Mouse (Mus musculus): ENCODE measurements around the gene Pdgfb. TPM values are rescaled to one million over a fixed set of nuclear protein-coding genes. Genes with fewer than 3 reads are reported as not detected.
A peak's percentile ranks its signal among the peaks of the same experiment; 100 is the strongest.

Pdgfb gene
- polyA plus RNA-seq, 1 experiment from 2014 or later: 3.1 TPM

DNA sequence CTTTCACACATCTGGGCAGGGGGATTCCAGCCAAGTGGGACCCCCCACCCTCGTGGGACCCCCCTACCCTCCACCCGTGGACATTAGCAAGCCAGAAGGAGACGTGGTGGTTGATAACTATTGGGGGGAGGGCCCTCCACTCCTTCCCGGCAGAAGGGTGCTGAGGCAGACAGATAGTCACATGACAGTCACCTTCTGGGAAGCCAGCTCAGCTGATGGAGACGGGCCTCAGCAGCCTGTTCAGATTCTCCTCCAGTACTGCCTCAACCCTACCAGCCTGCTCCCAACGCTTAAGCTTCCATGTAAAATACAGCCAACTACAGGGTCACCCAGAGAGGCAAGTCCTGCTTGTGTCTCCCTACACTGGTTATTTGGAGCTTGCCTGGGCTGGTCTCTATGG is 3.6 kb downstream of the Pdgfb start:
- Histone ChIP-seq H3K9ac (ENCODE audit: low read length) (no peak overlapping the region), H3K27ac (replicated peaks) (no peak overlapping the region), H3K36me3 (ENCODE audit: control insufficient read depth, insufficient read depth, low read length) (no peaks in the 10 kb centered on the region), H3K27me3 (ENCODE audit: control insufficient read depth, insufficient read depth, low read length) (0 out of 2 replicates have a peak, but pooled peaks cover 4% of the 10 kb centered on the region), H3K9me3 (ENCODE audit: control insufficient read depth, low read length) (no peaks in the 10 kb centered on the region), H3K4me3 (ENCODE audit: low read depth, low read length) (peak overlapping the region; percentile 70; the same call in 1 of the 2 replicates), H3K4me2 (replicated peaks; ENCODE audit: low read depth) (peak overlapping the region; percentile 97), H3K4me1 (replicated peaks; ENCODE audit: control insufficient read depth, insufficient read depth) (peaks cover 5% of the 10 kb centered on the region; the same call in 1 of the 2 replicates)
- DNase-seq (ENCODE audit: low spot score): no peak
- TF ChIP-seq EP300 (optimal IDR thresholded peaks at IDR 0.05): no peak
- no peak for TF ChIP-seq CTCF (IDR thresholded peaks at IDR 0.05; ENCODE audit: low read depth)
- WGBS: 36% methylated on average over 6 of the region's 6 CpGs
- ATAC-seq (ENCODE audit: low FRiP score, low TSS enrichment): no peak

DNA sequence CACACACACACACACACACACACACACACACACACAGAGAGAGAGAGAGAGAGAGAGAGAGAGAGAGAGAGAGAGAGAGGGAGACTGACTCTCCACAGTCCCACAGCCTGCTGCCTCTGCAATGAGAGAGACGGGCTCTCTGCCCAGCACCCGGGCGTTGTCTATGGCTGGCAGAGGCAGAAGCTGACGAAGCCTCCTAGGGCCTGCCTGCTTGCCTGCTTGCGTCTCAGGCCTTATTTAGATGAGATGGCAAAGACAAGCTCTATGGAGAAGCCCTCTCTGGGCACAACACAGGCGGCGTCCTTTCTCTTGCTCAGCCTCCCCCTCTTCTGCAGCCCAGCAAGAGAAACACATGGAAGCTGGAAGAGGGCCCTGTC is 4.6 kb downstream of the Pdgfb start:
- H3K36me3 ChIP-seq (ENCODE audit: control insufficient read depth, insufficient read depth, low read length): no peaks in the 10 kb centered on the region
- TF ChIP-seq CTCF (IDR thresholded peaks at IDR 0.05; ENCODE audit: low read depth) (no peak), EP300 (optimal IDR thresholded peaks at IDR 0.05) (no peak)
- H3K27me3 ChIP-seq (ENCODE audit: control insufficient read depth, insufficient read depth, low read length): 0 out of 2 replicates have a peak, but pooled peaks cover 4% of the 10 kb centered on the region
- no peak overlapping the region for H3K9ac ChIP-seq (ENCODE audit: low read length)
- peak overlapping the region; percentile 97; the same call in 1 of the 2 replicates for H3K4me2 ChIP-seq (replicated peaks; ENCODE audit: low read depth)
- peak overlapping the region; percentile 67 for H3K27ac ChIP-seq (replicated peaks)
- 25% methylated on average over 7 of the region's 7 CpGs for WGBS
- no peaks in the 10 kb centered on the region for H3K9me3 ChIP-seq (ENCODE audit: control insufficient read depth, low read length)
- H3K4me3 ChIP-seq (ENCODE audit: low read depth, low read length): peak overlapping the region; percentile 2; the same call in 1 of the 2 replicates
- H3K4me1 ChIP-seq (replicated peaks; ENCODE audit: control insufficient read depth, insufficient read depth): peaks cover 5% of the 10 kb centered on the region
- DNase-seq (ENCODE audit: low spot score) (peak; percentile 47), ATAC-seq (ENCODE audit: low FRiP score, low TSS enrichment) (no peak)

DNA sequence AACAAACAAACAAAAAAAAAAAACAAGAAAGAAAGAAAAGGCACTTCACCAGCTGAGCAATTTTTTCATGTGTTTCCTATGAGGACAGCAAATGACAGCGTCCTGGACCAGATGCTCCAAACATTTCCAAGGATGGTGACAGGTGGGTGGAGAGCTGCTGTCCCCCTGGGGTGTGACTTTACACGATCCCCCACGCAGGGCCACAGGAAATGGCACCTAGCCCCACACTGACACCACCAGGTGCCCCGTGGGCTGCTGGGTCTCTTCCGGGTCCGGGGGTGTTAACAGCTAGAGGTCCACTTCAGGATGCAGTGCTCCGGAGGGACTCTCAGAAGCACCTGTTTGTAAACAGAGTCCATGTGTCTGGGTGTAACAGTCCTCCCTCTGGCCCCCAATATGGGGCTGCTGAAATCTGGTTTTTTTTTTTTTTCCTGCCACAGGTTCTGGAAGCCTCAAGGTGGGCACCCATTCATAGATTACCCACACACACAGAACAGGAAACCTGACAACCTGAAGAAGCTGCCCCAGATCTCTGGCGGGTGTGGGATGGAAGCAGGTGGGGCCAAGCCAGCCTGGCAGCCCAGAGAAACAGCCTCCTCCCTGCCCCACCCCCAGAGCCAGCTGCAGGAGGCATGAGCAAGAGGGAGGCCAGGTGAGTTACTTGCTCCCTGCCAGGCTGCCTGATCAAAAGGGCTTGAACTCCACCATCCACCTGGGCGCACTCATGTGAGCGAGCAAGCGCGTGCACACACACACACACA is 5.2 kb downstream of the Pdgfb start:
- TF ChIP-seq EP300 (optimal IDR thresholded peaks at IDR 0.05) (no peak), CTCF (IDR thresholded peaks at IDR 0.05; ENCODE audit: low read depth) (no peak)
- Histone ChIP-seq H3K9ac (ENCODE audit: low read length) (no peak overlapping the region), H3K4me1 (replicated peaks; ENCODE audit: control insufficient read depth, insufficient read depth) (peaks cover 5% of the 10 kb centered on the region), H3K4me2 (replicated peaks; ENCODE audit: low read depth) (no peak overlapping the region), H3K4me3 (ENCODE audit: low read depth, low read length) (no peak overlapping the region), H3K9me3 (ENCODE audit: control insufficient read depth, low read length) (no peaks in the 10 kb centered on the region), H3K27ac (replicated peaks) (peak overlapping the region; percentile 67), H3K27me3 (ENCODE audit: control insufficient read depth, insufficient read depth, low read length) (0 out of 2 replicates have a peak, but pooled peaks cover 4% of the 10 kb centered on the region), H3K36me3 (ENCODE audit: control insufficient read depth, insufficient read depth, low read length) (no peaks in the 10 kb centered on the region)
- peak; percentile 81 for DNase-seq (ENCODE audit: low spot score)
- WGBS: 35% methylated on average over 12 of the region's 12 CpGs
- ATAC-seq (ENCODE audit: low FRiP score, low TSS enrichment): no peak

DNA sequence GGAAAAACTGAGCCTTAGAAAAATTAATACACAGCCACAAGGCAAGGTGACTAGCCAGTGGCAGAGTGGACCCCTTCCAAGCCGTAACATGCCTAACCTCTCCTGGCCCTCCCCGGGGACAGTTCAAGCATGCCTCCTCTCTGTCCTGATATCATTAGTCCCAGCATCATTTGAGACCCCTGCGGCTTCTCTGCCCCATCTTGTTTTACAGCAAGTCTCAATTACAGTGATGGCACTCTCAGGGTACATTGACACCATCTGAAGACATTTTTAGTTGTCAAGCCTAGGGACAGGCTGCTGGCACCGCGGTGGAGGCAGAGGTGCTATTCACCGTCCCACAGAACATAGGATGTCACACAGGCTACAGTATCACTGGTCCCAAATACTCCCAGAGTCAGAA is 6.3 kb downstream of the Pdgfb start:
- ATAC-seq (ENCODE audit: low FRiP score, low TSS enrichment) (no peak), DNase-seq (ENCODE audit: low spot score) (no peak)
- Histone ChIP-seq H3K27ac (replicated peaks) (no peak overlapping the region), H3K27me3 (ENCODE audit: control insufficient read depth, insufficient read depth, low read length) (0 out of 2 replicates have a peak, but pooled peaks cover 4% of the 10 kb centered on the region), H3K4me3 (ENCODE audit: low read depth, low read length) (no peak overlapping the region), H3K9me3 (ENCODE audit: control insufficient read depth, low read length) (no peaks in the 10 kb centered on the region), H3K4me1 (replicated peaks; ENCODE audit: control insufficient read depth, insufficient read depth) (peaks cover 2% of the 10 kb centered on the region; the same call in 1 of the 2 replicates), H3K9ac (ENCODE audit: low read length) (no peak overlapping the region), H3K36me3 (ENCODE audit: control insufficient read depth, insufficient read depth, low read length) (no peaks in the 10 kb centered on the region), H3K4me2 (replicated peaks; ENCODE audit: low read depth) (no peak overlapping the region)
- TF ChIP-seq EP300 (optimal IDR thresholded peaks at IDR 0.05) (no peak), CTCF (IDR thresholded peaks at IDR 0.05; ENCODE audit: low read depth) (no peak)
- 91% methylated on average over 6 of the region's 6 CpGs for WGBS

DNA sequence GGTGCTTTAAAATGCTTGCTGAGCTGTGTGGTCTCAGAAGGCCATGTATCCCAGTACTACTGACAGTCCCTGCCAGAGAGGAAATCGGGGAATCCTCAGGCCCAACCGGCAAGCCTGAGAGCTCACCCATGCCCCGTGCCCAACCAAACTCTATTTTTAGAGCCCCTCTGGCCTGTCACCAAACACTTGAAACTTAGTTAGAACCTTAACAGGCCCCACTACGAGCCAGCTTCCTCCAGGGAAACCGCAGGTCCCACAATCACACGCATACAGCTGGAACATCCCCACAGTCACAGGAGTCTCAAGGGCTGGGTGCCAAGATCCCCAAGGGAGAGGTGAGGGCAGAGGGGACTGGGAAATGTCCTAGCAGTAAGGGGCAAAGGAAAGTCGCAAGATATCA is 8.6 kb downstream of the Pdgfb start:
- DNase-seq (ENCODE audit: low spot score) (no peak), ATAC-seq (ENCODE audit: low FRiP score, low TSS enrichment) (no peak)
- H3K27ac ChIP-seq (replicated peaks): peak overlapping the region; percentile 30; the same call in 1 of the 2 replicates
- no peak overlapping the region for H3K4me2 ChIP-seq (replicated peaks; ENCODE audit: low read depth)
- H3K4me3 ChIP-seq (ENCODE audit: low read depth, low read length): no peak overlapping the region
- H3K4me1 ChIP-seq (replicated peaks; ENCODE audit: control insufficient read depth, insufficient read depth): peaks cover 2% of the 10 kb centered on the region; the same call in 1 of the 2 replicates
- no peaks in the 10 kb centered on the region for H3K27me3 ChIP-seq (ENCODE audit: control insufficient read depth, insufficient read depth, low read length)
- no peak overlapping the region for H3K9ac ChIP-seq (ENCODE audit: low read length)
- H3K36me3 ChIP-seq (ENCODE audit: control insufficient read depth, insufficient read depth, low read length): no peaks in the 10 kb centered on the region
- WGBS: 62% methylated on average over 7 of the region's 7 CpGs
- no peaks in the 10 kb centered on the region for H3K9me3 ChIP-seq (ENCODE audit: control insufficient read depth, low read length)
- TF ChIP-seq CTCF (IDR thresholded peaks at IDR 0.05; ENCODE audit: low read depth): no peak
- no peak for TF ChIP-seq EP300 (optimal IDR thresholded peaks at IDR 0.05)

DNA sequence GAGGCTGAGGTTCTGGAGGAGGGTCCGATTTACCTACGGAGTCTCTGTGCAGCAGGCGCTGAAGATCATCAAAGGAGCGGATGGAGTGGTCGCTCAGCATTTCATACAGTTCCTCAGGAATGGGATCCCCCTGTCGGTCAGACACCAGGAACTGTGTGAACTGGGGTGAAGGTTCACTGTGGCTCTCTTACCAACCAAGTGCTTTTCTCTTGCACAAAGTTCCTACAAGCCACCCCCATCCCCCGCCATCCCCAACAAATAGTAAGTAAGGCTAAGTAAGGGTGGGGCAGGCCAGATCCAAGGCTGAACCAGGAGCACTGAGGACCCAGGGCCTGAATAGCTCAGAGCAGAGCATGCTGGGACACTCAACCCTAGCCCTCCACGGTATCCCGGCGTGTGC is 9.3 kb downstream of the Pdgfb start:
- Histone ChIP-seq H3K4me2 (replicated peaks; ENCODE audit: low read depth) (no peak overlapping the region), H3K9ac (ENCODE audit: low read length) (no peak overlapping the region), H3K27me3 (ENCODE audit: control insufficient read depth, insufficient read depth, low read length) (no peaks in the 10 kb centered on the region), H3K27ac (replicated peaks) (peak overlapping the region; percentile 69), H3K4me1 (replicated peaks; ENCODE audit: control insufficient read depth, insufficient read depth) (no peaks in the 10 kb centered on the region; the same call in 1 of the 2 replicates), H3K4me3 (ENCODE audit: low read depth, low read length) (no peak overlapping the region), H3K36me3 (ENCODE audit: control insufficient read depth, insufficient read depth, low read length) (no peaks in the 10 kb centered on the region; the same call in 1 of the 2 replicates), H3K9me3 (ENCODE audit: control insufficient read depth, low read length) (no peaks in the 10 kb centered on the region)
- TF ChIP-seq CTCF (IDR thresholded peaks at IDR 0.05; ENCODE audit: low read depth): no peak; the same call in 1 of the 2 replicates
- no peak for TF ChIP-seq EP300 (optimal IDR thresholded peaks at IDR 0.05)
- ATAC-seq (ENCODE audit: low FRiP score, low TSS enrichment): peak; percentile 25
- WGBS: 52% methylated on average over 10 of the region's 10 CpGs
- peak; percentile 37 for DNase-seq (ENCODE audit: low spot score)
